Mouse (Mus musculus) gastrocnemius, adult 18-20 months (tissue): ENCODE measurements around the gene Trpc4. TPM values are rescaled to one million over a fixed set of nuclear protein-coding genes. Genes with fewer than 3 reads are reported as not detected.

Source experiments
- DNase-seq: peaks from one replicate; pipeline ENCODE4 v3.0.0; 2021; ENCODE audit warnings: low spot score
- long read RNA-seq, 2 experiments: library from polyadenylated mRNA; stranded (forward); transcript quantifications; one replicate each; pipeline ENCODE4 v2.0.0; 2021
- total RNA-seq, 2 experiments: library from RNA; stranded (reverse); gene quantifications; 2 replicates each; pipeline ENCODE4 v1.2.3; 2021

Gene Trpc4
- total RNA-seq = under 1 TPM; 0.17 to 0.18 TPM
- long read RNA-seq, experiment 1 = 0 reads
- long read RNA-seq, experiment 2 = 0 reads

DNA sequence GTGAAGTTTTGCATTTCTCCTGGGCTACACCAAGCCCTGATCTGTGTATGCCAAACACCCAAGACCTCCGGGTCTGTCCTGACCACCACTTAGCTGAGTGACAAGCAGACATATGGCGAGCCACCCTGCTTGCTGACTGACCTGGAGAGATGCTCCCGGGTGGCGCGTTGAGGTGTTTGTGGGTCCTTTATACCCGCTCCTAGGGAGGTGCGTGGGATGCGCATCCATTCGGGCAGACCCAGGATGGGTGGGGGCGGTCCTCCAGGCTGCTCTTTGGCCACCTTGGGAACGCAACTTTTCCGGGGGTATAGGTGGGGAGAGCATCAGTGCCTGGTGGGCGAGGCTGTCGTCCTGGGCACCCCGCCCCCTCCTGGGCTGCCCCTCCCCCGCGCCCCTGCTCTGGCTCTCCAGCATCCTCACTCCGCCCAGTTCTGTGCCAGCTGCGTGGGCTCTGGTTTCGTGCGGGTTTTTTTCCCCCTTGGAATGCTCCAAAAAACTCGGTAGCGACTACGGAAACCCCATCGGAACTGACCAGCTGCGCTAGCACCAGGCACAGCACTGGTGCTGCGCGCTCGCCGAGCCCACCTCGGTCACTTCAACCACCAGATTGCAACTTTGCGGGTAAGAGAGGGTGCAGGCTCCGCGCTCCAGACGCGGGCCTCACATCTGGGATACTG is at the start of gene Trpc4:
Gene Trpc4, plus strand, starts transcription at position 397 of the 677 bp plus-strand sequence.
- no peak for DNase-seq

DNA sequence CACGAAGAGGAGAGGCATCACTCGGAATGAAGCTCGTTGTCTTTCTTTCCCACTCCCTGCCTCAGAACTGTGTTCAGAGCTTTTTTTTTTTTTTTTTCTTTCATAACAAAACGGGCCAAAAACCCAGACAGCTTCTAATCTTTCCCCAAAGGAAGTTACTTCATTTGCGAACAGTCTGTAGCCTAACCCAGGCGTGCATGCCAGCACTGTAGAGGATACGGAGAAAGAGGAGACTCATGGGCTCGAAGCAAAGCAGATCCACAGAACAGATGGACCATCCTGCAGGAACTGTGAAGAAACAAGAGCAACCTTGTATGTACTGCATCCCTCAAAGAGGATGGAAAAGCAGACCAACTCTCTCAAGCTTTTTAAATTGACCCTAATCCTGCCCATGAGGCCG is 44.3 kb upstream of the Trpc4 start:
- DNase-seq = no peak

DNA sequence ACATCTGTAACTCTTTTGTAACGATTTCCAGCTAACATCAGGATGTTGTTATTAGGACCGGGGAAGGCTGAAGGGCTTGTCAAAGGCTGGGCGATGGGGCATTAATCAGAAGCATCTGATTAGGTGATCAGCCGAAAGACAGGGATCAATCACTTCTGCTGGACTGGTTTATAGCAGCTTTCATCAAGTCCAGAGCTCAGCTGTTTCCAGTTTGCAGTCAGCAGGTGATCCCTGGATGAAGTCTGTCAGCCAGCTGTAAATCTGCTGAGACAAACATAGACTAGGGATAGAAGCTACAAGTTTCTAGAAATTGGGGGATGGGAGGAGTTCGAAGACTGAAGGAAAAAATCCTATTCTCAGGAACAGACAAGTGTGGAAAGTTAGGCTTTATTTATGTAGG is 20.5 kb upstream of the Trpc4 start:
- DNase-seq = no peak

DNA sequence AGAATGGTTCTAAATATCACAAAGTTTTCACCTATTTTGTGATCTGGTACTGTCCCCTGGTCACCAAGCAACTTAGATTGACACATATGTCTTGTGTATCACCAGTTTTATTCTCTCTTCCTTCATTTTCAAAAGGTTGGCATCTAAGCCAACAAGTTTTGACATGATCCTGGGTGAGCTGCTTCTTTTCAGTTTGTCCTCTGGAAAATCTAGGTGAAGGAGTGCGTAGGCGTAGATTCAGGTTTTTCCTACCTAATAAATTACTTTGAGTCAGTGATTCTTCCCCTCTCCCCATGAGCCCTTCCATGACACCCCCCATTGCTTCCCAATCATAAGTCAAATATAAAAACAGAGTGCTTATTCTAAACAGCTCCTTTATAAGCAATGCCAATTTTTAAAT is 14.5 kb upstream of the Trpc4 start:
- DNase-seq = no peak

DNA sequence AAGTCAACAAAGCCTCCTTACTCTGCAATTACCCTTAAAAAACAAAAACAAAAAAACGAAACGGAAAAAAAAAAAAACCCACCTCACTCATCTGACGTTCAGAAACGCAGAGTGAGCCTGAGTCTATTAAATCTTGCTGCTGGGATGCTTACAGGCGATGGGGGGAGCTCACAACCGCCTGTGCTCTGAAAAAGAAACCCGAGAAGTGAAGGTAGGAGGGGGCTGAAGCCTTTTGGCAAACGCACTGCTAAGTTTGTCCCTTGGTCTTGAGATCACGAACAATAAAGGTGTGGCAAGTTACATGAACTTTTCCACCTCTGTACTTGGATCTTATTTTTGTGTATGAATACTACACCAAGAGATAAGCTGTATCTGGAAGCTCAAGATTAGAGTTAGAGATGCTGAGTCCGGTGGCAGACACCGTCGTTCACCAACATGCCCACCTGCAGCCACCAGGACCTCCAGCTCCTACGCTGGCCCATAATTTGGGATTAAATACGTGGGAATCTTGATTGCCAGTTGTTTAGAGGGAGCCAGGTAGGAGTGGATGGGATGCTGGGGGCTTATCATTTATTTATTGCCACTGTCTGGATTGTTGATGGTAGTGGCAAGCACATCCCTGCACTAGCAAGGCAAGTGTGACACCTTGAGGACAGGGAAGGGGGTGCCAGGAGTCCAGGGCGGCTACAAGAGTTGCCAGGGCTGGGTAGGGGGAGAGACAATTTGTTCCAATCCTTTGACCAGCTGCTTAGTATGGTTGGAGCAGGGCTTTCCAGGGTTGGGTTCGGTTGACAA is 794 bp upstream of the Trpc4 start:
- DNase-seq = no peak

DNA sequence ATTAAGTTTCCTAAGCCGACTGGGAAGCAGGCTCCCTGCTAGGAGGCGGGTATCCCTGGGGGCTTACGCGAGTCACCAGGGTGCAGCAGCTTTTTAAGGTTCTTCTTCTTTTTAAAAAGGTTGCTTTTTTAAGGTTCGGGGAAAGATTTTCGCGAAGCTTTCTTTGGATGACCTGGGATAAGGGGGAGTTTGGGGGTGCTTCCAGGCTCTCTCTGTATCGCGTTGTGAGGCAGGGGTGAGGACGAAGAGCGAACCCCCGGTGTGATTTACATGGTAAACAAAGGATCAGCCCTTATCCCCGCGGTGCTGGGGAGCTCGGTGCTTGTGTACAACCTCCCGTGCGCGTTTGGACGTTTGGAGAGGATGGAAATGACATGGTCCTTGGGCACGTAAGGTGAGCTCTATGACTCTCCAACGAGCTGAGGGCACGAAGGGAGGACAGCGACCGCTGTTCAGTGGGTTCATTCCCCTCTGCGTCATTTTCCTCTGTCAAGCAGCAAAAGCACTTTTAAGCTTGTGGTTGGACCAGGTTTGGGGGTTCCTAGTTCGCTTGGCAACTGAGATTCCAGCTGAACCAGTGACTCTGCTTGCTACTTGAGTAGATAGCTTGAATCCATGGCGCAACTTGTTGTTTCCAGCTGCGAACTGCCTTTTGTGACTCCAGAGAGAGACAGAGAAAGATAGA is 623 bp downstream of the Trpc4 start:
- no peak for DNase-seq

DNA sequence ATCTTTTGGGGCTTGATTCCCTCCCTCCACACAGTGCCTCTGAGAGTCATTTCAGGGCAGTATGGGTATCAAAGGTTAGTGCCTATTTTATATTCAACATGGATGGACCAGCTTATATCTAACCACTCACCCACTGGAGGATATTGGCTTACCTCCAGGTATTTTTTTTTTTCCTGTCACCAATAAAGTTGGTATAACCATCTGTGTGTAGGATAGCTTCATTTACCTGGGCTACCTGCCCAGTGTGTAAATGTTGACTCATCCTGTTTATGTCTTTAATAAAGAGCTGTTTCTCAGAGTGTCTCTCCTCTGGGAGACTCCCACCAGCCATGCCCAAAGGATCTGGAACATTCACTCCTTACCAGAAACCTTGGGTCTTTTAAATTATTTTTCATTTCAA is 14.9 kb downstream of the Trpc4 start:
- no peak for DNase-seq

DNA sequence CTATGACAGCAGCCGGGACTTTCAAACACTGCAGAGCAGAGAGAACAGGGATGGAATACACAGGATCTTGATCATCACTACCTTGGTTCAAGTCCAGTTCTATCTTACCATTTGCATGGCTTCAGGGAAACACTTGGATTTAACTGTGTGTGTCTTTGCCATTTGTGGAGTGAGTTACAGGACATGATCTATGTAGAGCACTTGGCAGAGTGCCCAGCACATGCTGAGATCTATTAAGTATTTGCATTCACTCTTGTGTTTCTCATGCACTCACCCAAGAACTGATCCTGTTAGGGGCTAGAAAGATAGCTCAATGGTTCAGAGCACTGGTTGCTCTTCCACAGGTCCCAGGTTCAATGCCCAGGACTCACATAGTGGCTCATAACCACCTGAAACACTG is 21.5 kb downstream of the Trpc4 start:
- DNase-seq = no peak

DNA sequence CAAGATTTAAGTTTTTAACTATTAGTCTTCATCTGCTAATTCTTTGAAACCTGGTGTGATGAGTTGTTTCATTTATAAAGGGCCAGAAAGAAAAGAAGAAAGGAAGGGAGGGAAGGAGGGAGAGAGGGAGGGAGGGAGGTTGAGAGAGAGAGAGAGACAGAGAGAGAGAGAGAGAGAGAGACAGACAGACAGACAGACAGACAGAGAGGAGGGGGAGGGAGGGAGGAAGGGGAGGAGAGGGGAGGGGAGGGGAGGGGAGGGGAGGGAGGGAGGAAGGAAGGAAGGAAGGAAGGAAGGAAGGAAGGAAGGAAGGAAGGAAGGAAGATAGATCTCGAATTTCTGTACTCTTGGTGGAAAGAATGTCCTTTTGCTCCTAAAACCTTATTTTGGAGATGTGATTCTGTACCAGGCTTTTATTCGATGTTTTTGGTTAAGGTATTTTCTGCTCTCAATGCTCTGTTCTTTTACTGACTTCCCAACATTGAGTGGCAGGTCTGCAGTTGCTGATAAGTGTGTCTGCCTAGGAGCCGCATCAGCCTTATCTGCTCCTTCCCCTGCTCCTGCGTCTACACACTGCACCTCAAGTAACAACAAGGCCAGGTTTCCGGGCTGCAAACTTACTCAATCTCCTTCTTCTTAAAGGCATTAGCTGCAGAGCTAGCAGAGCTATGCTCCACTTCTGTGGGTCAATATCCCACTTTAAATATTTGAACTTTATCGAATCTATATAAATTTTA is 35.3 kb downstream of the Trpc4 start:
- DNase-seq = no peak

DNA sequence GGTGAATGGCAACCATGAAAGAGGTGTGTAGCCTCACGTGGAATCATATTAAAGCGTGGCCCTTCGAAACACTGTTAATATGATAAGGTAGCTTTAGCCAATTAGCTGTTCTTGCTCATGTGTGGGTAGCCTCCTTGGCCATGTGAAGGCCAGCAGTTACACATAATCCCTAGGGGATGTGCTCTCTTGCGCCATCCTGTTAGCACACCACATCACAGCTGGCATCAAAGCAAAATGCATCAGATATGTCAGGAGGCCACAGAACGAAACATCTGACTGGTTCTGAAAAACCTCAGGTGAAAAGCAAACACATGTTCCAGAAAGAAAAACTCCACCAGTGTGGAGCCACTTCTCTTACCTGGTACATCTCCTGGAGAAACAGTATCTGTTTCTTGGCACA is 45.4 kb downstream of the Trpc4 start:
- no peak for DNase-seq

DNA sequence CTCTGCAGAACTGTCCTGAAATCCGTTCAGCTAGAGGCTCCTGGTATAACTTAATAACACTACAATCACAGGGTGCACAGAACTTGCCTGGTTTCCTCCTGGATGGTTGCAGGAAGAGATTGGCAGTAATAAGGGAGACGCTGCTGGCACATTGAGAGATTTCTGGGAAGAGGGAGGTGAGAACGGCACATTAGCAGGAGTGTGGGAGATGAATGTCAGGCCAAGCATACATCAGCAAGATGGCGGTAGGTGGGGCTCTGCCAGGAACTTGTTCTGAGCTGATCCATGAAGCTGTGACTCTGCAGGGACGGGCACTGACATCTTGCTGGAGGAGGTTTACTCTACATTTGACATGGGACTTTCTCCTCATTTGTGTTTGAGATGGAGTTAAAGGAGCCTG is 48.6 kb downstream of the Trpc4 start:
- no peak for DNase-seq

DNA sequence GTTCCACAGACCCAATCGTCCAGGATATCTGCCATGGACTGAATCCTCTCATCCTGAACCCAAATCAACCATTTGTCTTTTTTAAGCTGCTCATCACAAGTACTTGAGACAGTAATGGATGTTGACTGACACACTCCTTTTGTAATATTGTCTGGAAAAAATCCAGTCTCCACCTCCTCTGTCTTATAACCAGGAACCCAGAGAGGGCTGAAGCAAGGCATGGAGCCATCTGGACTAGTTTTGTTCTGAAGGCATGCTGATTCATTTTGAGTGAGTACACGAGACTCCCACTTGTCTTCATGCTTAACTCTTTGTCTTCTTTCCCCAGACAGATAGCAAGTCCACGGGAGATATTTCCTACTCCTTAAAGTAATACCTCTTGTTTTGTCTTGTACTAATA is 54.3 kb downstream of the Trpc4 start:
- DNase-seq = no peak

DNA sequence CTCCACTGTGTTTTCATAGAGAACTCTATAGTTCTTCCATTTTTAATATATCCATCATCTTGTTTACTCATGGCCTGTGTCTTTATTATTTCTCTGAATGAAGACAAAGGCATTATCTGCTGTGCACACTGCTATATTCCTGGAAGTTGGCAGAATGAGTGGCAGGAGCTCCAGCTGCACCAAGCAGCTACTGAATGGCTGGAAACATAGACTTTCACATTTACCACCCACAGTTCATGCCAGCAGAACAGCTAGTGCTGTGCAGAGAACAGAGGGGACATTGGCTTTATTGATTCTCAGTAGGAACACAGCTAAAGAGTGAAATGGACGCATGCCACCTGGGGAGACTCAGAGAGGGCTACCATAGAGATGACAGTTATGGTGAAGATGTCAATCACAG is 55.6 kb downstream of the Trpc4 start:
- DNase-seq = no peak

DNA sequence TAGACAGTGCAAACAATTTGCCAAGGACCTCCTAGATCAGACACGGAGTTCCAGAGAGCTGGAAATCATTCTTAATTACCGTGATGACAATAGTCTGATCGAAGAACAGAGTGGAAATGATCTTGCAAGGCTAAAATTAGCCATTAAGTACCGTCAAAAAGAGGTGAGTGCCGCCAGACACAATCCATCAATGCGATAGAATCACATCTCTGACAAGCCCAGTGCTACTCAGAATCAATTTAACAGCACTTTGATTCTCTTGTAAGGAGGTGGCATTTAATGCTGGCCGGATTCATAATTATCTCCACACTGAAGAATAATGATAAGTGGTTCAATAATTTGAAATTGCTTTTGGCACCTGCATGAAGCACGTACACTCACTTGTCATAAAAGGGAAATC is 66.7 kb downstream of the Trpc4 start:
- DNase-seq = no peak

DNA sequence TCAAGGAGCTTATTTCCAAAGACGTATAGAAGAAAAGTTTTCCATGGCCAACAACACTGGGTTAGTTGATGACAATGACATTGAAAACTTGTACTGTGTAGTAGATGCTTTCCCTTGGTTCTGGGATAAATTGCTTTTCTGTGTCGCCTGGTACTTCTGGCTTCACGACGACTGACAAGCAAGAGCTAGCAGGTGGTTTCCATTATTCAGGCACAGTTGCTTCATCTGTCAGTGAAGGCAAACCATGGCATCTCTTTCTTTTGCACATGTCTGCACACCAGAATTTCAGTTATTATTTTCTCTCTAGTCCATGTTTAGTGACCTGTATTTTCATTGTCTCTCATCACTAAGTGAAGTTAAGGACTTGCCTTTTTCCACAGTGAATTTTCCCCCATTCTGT is 72.6 kb downstream of the Trpc4 start:
- DNase-seq = no peak

DNA sequence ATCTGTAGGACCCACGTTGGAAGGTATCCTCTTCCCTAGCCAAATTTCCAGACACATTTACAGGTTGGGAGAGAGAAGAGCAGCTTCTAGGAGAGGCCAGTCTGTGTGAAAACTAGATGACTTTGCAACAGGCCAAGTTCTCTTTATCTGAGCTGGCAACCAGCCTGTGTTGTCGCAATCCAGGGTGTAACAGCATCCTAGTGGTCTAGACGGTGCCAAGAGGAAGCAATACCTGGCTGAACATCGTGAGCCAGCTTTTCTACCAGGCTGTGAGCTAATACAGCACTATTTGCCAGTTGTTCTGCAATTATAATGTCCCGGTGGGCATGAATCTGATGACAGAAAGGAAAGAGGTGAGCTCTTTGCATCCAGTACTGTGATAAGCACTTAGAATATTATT is 83.1 kb downstream of the Trpc4 start:
- DNase-seq = peak; percentile 34

DNA sequence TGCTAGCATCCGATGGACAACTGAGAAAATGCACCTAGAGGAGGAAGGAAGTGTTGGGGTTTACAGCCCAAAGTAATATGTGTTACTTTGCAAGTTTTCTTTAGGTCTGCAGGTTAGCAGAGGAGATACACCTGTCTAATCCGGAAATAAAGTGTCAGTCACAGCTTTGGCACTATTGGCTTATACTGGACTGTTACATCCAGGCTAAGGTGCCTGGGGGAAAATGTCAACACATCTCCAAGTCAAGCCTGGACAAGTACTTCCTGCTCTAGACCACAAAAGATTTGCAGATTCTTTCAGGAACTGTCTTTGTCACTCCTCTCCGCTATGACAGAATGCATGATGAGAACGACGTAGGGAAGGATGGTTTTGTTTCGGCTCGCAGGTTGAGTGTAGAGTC is 83.6 kb downstream of the Trpc4 start:
- no peak for DNase-seq

DNA sequence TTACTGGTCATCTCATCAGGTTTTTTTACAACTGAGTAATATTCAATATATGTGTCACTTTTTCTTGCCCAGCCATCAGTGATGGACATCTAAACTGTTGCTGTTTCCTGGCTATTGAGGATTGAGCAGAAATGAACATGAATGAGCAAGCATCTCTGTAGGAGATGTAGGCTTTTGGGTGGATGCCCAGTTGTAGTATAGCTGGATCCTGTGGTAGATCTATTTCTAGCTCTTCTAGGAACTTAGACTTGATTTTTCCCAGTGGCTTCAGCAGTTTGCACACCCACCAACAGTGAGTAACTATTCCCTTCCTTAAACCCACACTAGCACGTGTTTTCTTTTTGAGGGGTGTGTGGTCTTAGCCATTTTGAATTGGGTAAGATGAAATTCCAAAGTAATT is 87.3 kb downstream of the Trpc4 start:
- no peak for DNase-seq

DNA sequence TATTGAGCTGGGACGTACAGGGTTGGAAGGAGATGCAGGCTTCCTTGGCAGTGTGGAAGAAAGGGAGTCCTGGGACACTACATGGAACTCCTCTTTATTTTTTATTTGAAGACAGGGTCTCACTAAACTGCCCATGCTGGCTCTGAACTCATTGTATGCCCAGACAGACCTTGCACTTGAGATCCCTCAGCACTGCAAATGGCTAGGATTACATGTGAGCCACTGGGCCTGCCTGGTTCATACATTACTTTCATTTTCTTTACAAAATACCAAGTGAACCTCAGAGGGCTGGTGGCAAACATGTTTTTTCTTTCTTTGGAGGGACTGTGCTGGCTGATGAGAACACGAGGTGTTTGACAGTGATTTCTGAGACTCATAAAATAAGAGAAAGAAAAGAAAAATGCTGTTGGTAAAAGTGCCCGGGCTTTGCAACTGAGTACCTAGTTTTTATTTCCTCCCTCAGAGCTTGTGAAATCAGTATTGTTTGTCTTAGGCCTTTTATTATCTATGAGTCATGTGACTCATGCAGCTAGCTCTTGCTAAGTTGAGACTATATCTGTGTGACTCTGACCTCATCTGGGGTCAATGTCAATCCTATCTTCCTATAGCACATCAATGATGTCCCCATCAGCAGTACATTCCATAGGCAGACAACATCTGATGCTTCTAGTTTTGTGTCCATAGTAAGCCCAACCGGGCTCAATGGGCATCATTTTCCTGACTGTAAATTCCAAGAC is 89.1 kb downstream of the Trpc4 start:
- no peak for DNase-seq

DNA sequence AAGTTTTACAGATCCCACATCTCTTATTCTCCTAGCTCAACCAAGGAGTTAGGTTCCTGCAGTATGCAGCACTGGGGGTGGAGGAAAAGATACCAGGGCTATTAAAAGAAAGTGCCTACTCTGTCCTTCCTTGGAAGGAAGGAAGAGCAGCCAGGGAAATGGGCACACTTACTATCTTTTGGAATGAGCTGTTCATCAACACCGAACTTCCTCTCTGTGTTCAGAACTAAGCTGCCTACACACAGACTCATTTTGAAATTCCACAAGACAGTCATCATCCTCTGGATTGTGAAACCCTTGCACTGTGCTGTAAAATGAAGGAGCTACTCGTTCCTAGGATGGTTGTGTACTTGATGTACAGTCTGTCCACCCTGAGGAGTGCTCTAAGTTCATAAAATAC is 90.6 kb downstream of the Trpc4 start:
- DNase-seq = no peak

DNA sequence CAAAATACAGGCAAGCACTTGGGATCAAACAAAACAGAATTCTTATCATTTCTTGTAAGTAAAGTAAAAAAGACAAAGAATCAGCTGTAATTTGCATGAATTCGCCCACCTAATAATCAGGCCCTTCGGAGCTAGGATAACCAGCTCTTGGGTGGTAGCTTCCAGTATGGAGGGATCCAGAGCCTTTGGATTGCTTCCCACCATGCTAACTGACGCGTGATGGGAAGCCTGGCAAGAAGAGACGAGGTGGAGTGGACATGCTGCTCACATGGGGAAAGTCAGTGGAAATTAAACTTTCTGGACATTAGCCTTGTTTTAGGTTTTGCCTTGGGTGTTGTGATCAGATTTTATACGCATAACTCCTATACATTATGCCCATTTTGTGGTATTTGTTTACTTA is 93.5 kb downstream of the Trpc4 start:
- no peak for DNase-seq
